Mouse (Mus musculus) brown adipose tissue, adult 24 weeks (tissue): ENCODE data around the gene Avpr2. TPM values are rescaled to one million over a fixed set of nuclear protein-coding genes. Genes with fewer than 3 reads are reported as not detected.
A peak's percentile ranks its signal among the peaks of the same experiment; 100 is the strongest.

Source experiments
- H3K27ac ChIP-seq: fragments of 200-500 bp; replicated peaks from 2 replicates; pipeline ENCODE4 v1.5.1; 2012; ENCODE audit warnings: low read depth, mild to moderate bottlenecking, low read length
- H3K4me1 ChIP-seq: fragments of 200-500 bp; 2 replicates; pipeline ENCODE4 v1.6.1; 2012; ENCODE audit warnings: low read length, mixed read lengths; ENCODE audit not compliant: control insufficient read depth, insufficient read depth, insufficient read length
- H3K4me3 ChIP-seq: fragments of 200-500 bp; 2 replicates; pipeline ENCODE4 v1.5.1; 2012; ENCODE audit warnings: low read depth, mild to moderate bottlenecking, low read length, moderate library complexity; ENCODE audit not compliant: insufficient read depth
- polyA plus RNA-seq: library from polyadenylated mRNA; stranded (reverse); fragments of >200 nt; gene quantifications from 2 replicates; pipeline ENCODE4 v1.2.4, GENCODE M21; 2012; ENCODE audit not compliant: missing spikeins, insufficient read depth, insufficient read length

Avpr2 gene
- not detected in 2 replicates for polyA plus RNA-seq

- Histone ChIP-seq H3K4me1 (no peaks in the 10 kb centered on the region), H3K4me3 (no peak within 1 kb of the TSS), H3K27ac (no peak within 1 kb of the TSS)
Measured at GRCm38 (mm10) chrX:73891551-73892152, at the start of gene Avpr2. Gene Avpr2 (plus strand): TSS chrX:73892102.

GRCm38 (mm10) chrX:73854326-73855086 is 37.4 kb upstream of the Avpr2 start:
- H3K27ac ChIP-seq: no peak overlapping the region
- no peaks in the 10 kb centered on the region for H3K4me1 ChIP-seq
- H3K4me3 ChIP-seq: no peak overlapping the region

- Histone ChIP-seq H3K27ac (no peak overlapping the region), H3K4me3 (no peak overlapping the region), H3K4me1 (no peaks in the 10 kb centered on the region)
Measured at GRCm38 (mm10) chrX:73855087-73855408, 36.9 kb upstream of the Avpr2 start.

- Histone ChIP-seq H3K4me1 (no peaks in the 10 kb centered on the region), H3K27ac (no peak overlapping the region)
Measured at GRCm38 (mm10) chrX:73864692-73865091, 27.2 kb upstream of the Avpr2 start.

GRCm38 (mm10) chrX:73867256-73867655 is 24.6 kb upstream of the Avpr2 start:
- H3K27ac ChIP-seq: no peak overlapping the region
- no peaks in the 10 kb centered on the region for H3K4me1 ChIP-seq
- no peak overlapping the region for H3K4me3 ChIP-seq

More at GRCm38 (mm10) chrX:73864692-73865091, 27.2 kb upstream of the Avpr2 start:
- H3K4me3 ChIP-seq: no peak overlapping the region

GRCm38 (mm10) chrX:73867852-73868251 is 24.1 kb upstream of the Avpr2 start:
- H3K27ac ChIP-seq: no peak overlapping the region
- H3K4me3 ChIP-seq: no peak overlapping the region
- no peaks in the 10 kb centered on the region for H3K4me1 ChIP-seq

GRCm38 (mm10) chrX:73869334-73869733 is 22.6 kb upstream of the Avpr2 start:
- Histone ChIP-seq H3K4me1 (no peaks in the 10 kb centered on the region), H3K27ac (no peak overlapping the region), H3K4me3 (no peak overlapping the region)

- Histone ChIP-seq H3K27ac (no peak overlapping the region), H3K4me1 (no peaks in the 10 kb centered on the region)
Measured at GRCm38 (mm10) chrX:73871474-73871873, 20.4 kb upstream of the Avpr2 start.

GRCm38 (mm10) chrX:73871956-73872355 is 19.9 kb upstream of the Avpr2 start:
- no peak overlapping the region for H3K27ac ChIP-seq
- no peak overlapping the region for H3K4me3 ChIP-seq
- H3K4me1 ChIP-seq: no peaks in the 10 kb centered on the region

More at GRCm38 (mm10) chrX:73871474-73871873, 20.4 kb upstream of the Avpr2 start:
- H3K4me3 ChIP-seq: no peak overlapping the region

GRCm38 (mm10) chrX:73875881-73876280 is 16.0 kb upstream of the Avpr2 start:
- H3K27ac ChIP-seq: no peak overlapping the region
- no peak overlapping the region for H3K4me3 ChIP-seq
- H3K4me1 ChIP-seq: no peaks in the 10 kb centered on the region

- H3K4me3 ChIP-seq: no peak overlapping the region
- no peak overlapping the region for H3K27ac ChIP-seq
- H3K4me1 ChIP-seq: no peaks in the 10 kb centered on the region
Measured at GRCm38 (mm10) chrX:73877014-73877413, 14.9 kb upstream of the Avpr2 start.

- Histone ChIP-seq H3K4me3 (peak overlapping the region; percentile 51), H3K27ac (no peak overlapping the region), H3K4me1 (no peaks in the 10 kb centered on the region)
Measured at GRCm38 (mm10) chrX:73880194-73881035, 11.5 kb upstream of the Avpr2 start.

- Histone ChIP-seq H3K4me3 (peak overlapping the region; percentile 51), H3K27ac (no peak overlapping the region), H3K4me1 (no peaks in the 10 kb centered on the region)
Measured at GRCm38 (mm10) chrX:73881036-73881427, 10.9 kb upstream of the Avpr2 start.

- Histone ChIP-seq H3K4me3 (no peak overlapping the region), H3K4me1 (no peaks in the 10 kb centered on the region), H3K27ac (no peak overlapping the region)
Measured at GRCm38 (mm10) chrX:73881463-73881862, 10.4 kb upstream of the Avpr2 start.

GRCm38 (mm10) chrX:73892833-73893232 is 931 bp downstream of the Avpr2 start:
- Histone ChIP-seq H3K27ac (no peak overlapping the region), H3K4me1 (no peaks in the 10 kb centered on the region), H3K4me3 (no peak overlapping the region)
